Mouse (Mus musculus) stomach, embryonic 16.5 days (tissue): Measurements from ENCODE around the gene Mboat2. TPM values are rescaled to one million over a fixed set of nuclear protein-coding genes. Genes with fewer than 3 reads are reported as not detected.

Experiments used
- ATAC-seq: fragments of 200-750 bp; cut with Nextera tagmentation; 2 replicates; pipeline ENCODE4 v1.8.0; 2017; ENCODE audit warnings: moderate number of reproducible peaks, moderate TSS enrichment; ENCODE audit not compliant: insufficient read depth, low FRiP score
- H3K27ac ChIP-seq: fragments of 300-500 bp; sonication (generic); 2 replicates; pipeline ENCODE4 v1.5.1; 2014; ENCODE audit warnings: low read length
- H3K27me3 ChIP-seq: fragments of 300-500 bp; sonication (generic); 2 replicates; pipeline ENCODE4 v1.6.1; 2014; ENCODE audit warnings: low read length, control low read depth, mixed read lengths; ENCODE audit not compliant: control insufficient read depth, insufficient read depth
- H3K36me3 ChIP-seq: fragments of 300-500 bp; sonication (generic); 2 replicates; pipeline ENCODE4 v1.6.1; 2014; ENCODE audit warnings: low read length; ENCODE audit not compliant: control insufficient read depth, insufficient read depth
- H3K4me1 ChIP-seq: fragments of 300-500 bp; sonication (generic); 2 replicates; pipeline ENCODE4 v1.6.1; 2014; ENCODE audit warnings: low read length, control low read depth, mixed read lengths; ENCODE audit not compliant: control insufficient read depth, insufficient read depth
- H3K4me2 ChIP-seq: fragments of 300-500 bp; sonication (generic); 2 replicates; pipeline ENCODE4 v1.6.1; 2014; ENCODE audit warnings: low read depth, low read length, mixed read lengths
- H3K4me3 ChIP-seq: fragments of 300-500 bp; sonication (generic); replicated peaks from 2 replicates; pipeline ENCODE4 v1.5.1; 2014; ENCODE audit warnings: mild to moderate bottlenecking, low read length
- H3K9ac ChIP-seq: fragments of 300-500 bp; sonication (generic); 2 replicates; pipeline ENCODE4 v1.6.1; 2014; ENCODE audit warnings: low read length
- H3K9me3 ChIP-seq: fragments of 300-500 bp; sonication (generic); replicated peaks from 2 replicates; pipeline ENCODE4 v1.6.1; 2016; ENCODE audit warnings: low read length, control low read depth; ENCODE audit not compliant: control insufficient read depth
- WGBS: fragments of 180-500 bp; shearing (Covaris S2); extraction: QIAGEN DNeasy Blood & Tissue Kit; methylation state at CpG from one replicate; pipeline ENCODE4 v1.1.7; 2014; 5-methylcytosine and 5-hydroxymethylcytosine counted together
- polyA plus RNA-seq: library from polyadenylated mRNA; unstranded; fragments of >200 nt; fragmentation: Nextera tagmentation; extraction: Ambion mirVana; gene quantifications from 2 replicates; pipeline ENCODE4 v1.2.1, GENCODE M21; 2015

The Mboat2 gene
- polyA plus RNA-seq, 1 experiment from 2014 or later = 47.3 TPM

DNA sequence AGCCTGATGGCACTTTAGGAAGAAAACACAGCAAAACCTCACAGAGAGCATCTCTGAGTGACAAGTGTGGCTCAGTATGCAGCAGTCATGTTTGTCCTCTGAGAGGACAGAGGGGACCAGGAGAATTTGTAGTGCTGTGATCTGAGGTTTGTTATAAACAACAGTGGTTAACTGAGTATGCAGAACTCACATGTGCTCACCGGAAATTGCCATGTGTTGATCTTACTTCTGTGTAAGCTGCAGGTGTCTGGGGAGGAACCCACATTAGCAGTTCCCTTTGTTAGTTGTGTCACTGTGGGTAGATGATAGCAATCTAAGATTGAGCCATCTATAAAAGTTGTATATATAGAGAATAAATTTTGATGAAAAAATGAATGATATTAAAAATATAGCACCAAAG is 179.7 kb downstream of the Mboat2 start:
- 67% methylated on average over 1 of the region's 1 CpGs for WGBS
- no peak for ATAC-seq

DNA sequence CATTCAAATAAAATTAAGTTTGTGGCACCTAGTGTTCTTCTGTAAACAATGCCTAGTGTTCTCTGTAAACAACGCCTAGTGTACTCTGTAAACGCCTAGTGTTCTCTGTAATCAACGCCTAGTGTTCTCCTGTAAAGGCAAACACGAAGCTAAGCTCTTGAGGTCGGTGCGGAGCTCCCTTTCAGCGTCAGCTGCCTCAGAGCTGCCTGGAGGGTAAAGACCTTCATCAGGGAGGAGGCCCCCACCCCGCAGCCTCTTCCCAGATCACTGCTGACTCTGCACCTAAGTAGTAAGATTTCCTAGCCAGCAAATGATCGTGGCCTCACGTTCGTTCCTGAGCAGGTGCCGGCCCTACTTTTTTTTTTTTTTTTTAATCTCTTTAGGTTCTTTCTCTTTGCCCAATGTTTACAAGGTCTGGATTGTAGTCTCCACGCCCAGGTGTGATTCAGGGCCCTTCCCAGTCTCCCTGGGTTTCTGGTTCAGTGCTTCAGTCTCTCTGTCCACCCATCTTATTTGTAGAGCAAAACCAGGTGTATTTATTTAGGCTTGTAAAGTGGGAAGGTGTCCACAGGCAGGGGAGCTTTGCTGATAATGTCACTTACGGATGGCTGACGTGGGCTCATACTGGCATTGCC is 181.2 kb downstream of the Mboat2 start:
- H3K9me3 ChIP-seq = no peaks in the 10 kb centered on the region
- ATAC-seq = peak; percentile 80
- H3K36me3 ChIP-seq = peaks cover 5% of the 10 kb centered on the region
- 0 out of 2 replicates have a peak overlapping the region, but pooled peaks have one; percentile 19 for H3K4me2 ChIP-seq
- no peak overlapping the region for H3K4me3 ChIP-seq
- H3K9ac ChIP-seq = no peak overlapping the region
- H3K27ac ChIP-seq = peak overlapping the region; percentile 61
- H3K27me3 ChIP-seq = no peaks in the 10 kb centered on the region
- 53% methylated on average over 15 of the region's 15 CpGs for WGBS
- H3K4me1 ChIP-seq = no peaks in the 10 kb centered on the region

More for the DNA sequence above, 179.7 kb downstream of the Mboat2 start:
- H3K36me3 ChIP-seq = peaks cover 3% of the 10 kb centered on the region
- no peak overlapping the region for H3K4me2 ChIP-seq
- no peaks in the 10 kb centered on the region for H3K4me1 ChIP-seq
- no peaks in the 10 kb centered on the region for H3K27me3 ChIP-seq
- no peak overlapping the region for H3K27ac ChIP-seq
- H3K9me3 ChIP-seq = no peaks in the 10 kb centered on the region
- no peak overlapping the region for H3K4me3 ChIP-seq
- no peak overlapping the region for H3K9ac ChIP-seq

DNA sequence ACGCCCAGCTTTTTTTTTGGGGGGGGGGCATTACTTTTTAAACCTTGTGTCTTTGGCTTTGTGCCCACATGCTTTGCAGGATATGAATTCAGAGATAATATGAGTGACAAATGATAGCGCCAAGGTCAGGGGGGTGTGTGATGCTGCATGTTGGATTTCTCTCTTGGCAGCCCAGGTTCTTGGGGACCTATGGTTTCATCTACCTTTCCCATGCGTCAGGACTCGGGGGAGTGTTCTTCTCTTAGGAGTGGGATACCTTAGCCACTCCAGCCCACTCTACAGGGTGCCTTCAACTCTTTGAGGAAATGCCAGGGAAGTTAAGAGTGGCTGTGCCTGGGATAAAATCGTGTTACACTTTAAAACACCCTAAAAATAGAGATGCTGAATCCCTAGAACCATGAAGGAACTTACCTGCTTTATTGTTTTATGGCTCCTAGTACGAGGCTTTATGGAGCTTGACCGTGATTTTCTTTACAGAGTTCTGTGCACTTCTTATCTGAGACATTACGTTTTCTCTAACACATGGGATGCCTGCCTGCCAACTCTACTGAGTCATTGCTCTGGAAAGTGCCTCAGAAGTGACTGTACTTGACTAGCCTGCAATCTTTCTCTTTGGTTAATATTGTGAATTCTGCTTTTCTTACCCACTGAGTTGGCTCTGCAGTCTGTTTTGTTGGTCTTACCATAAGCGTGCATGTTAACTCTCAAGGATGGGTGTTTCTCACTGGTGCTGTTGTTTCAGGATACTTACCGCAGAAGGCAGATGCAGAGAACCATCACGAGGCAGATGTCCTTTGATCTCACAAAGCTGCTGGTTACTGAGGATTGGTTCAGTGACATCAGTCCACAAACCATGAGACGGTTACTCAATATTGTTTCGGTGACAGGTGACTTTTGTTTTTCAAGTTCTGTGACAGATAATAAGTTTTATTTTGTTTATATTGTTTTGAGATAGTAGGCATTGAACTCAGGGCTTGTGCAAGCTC is 182.2 kb downstream of the Mboat2 start:
- Histone ChIP-seq H3K4me1 (no peaks in the 10 kb centered on the region), H3K4me3 (no peak overlapping the region), H3K27me3 (no peaks in the 10 kb centered on the region), H3K27ac (0 out of 2 replicates have a peak overlapping the region, but pooled peaks have one; percentile 23), H3K9ac (no peak overlapping the region), H3K9me3 (no peaks in the 10 kb centered on the region), H3K4me2 (no peak overlapping the region), H3K36me3 (peaks cover 9% of the 10 kb centered on the region)
- WGBS = 74% methylated on average over 13 of the region's 13 CpGs
- 0 out of 2 replicates have a peak, but pooled peaks have one; percentile 34 for ATAC-seq

Other genes starting within 250 kb of the Mboat2 start
- 12.8 TPM in 2 replicates for gene Klf11, start 179.6 kb upstream of the Mboat2 start, polyA plus RNA-seq
- 1.8 and 1.9 TPM in 2 replicates for gene Cys1, start 149.1 kb upstream of the Mboat2 start, polyA plus RNA-seq
- 139 and 145 TPM in 2 replicates for gene Rrm2, start 122.6 kb upstream of the Mboat2 start, polyA plus RNA-seq
- gene Kidins220, start 144.0 kb downstream of the Mboat2 start, polyA plus RNA-seq = 30.1 and 32.7 TPM in 2 replicates